Mouse (Mus musculus) megakaryocyte, embryonic 14.5 days (primary cell): ENCODE data around the gene Cd6.

Experiments used
- FLI1 ChIP-seq: IDR thresholded peaks from 2 replicates; pipeline ENCODE4 v1.6.1; 2012; ENCODE audit warnings: low read length, inconsistent platforms, mixed read lengths
- GATA1 ChIP-seq: IDR thresholded peaks from 3 replicates; pipeline ENCODE4 v1.6.1; 2012; ENCODE audit warnings: mixed read lengths, low read length, inconsistent platforms, borderline replicate concordance

- TF ChIP-seq FLI1 (no peak), GATA1 (no peak)
These were observed 13.1 kb upstream of the Cd6 start for GRCm38 (mm10) chr19:10842914-10843313.
